Comparison of ENCODE assay signal across 9 mouse cellular contexts in the genomic region with DNA sequence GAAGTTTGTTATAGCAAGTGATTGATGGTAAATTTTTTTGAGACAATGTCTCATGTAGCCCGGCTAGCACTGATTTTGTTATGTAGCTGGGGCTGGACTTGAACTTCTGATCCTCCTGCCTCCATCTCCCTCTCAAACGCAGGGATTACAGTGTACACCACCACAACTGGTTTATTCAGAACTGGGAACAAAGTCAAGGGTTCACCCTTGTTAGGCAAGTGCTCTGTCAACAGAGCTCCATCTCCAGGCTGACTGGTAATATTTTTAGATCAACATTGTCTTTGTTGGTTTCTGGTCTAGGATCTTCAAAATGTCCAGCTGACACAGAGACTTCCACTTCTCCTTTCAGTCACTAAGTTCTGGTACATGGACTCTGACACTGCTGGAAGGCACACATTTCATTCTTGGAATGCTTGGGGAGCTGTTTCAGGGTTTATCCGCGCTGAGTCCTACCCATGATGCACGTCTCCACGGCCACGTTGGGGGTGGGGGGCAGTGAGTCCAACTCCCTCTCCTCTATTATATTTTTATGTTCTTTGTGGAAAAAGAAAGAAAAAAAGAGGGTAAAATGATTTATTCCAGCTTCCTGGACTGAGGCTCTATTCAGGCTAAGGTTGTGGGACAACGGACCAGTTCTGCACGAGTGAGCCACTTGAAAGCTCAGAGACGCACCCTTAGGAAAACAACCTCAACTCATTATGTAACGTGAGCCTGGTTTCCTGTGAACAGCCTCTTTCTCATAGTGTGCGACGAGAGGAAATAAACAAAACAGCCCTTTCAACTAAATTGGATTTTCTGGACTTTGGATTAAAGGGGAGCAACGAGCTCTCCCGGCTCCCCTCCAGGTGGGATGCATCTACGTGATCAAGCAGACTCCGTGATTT. TPM values are rescaled to one million over a fixed set of nuclear protein-coding genes. Genes with fewer than 3 reads are reported as not detected.
DNase-seq lines count a peak whose midpoint lies in the region; ATAC-seq and TF ChIP-seq lines count a peak whose summit lies in the region.
"Had no signal": no experiment of that assay in that cellular context is flagged by ENCODE, and none has a peak within 500 bp of the region (broad histone marks: within the 10 kb centered on the region; RNA-seq: fewer than 3 reads in every experiment).

No protein-coding gene starts in this region.

- peak overlapping the region; percentile 77 for H3K27ac ChIP-seq in kidney, embryonic 14.5 days (ENCODE audit: low read depth, low read length)
- no peak overlapping the region for H3K27ac ChIP-seq in forebrain, embryonic 14.5 days (ENCODE audit: low read depth, low read length)
- no peak overlapping the region for H3K27ac ChIP-seq in midbrain, embryonic 11.5 days (ENCODE audit: low read depth, low read length)
- no peak overlapping the region for H3K27ac ChIP-seq in thymus, adult 2 months (ENCODE audit: control insufficient read depth, insufficient read depth, low read length)

- H3K4me2 ChIP-seq in kidney, embryonic 14.5 days (replicated peaks; ENCODE audit: low read depth, low read length), result peak overlapping the region; percentile 31
- H3K4me2 ChIP-seq in forebrain, embryonic 14.5 days (ENCODE audit: low read length), result peak overlapping the region; percentile 32; the same call in 1 of the 2 replicates
- H3K4me2 ChIP-seq in midbrain, embryonic 11.5 days, result no peak overlapping the region

- TF ChIP-seq POLR2A in thymus, adult 2 months (IDR thresholded peaks at IDR 0.05; ENCODE audit: control insufficient read depth, extremely low read depth, insufficient read depth, low read length, poor library complexity), result no peak

- H3K36me3 ChIP-seq in kidney, embryonic 14.5 days (ENCODE audit: control insufficient read depth, insufficient read depth, low read length), result no peaks in the 10 kb centered on the region
- no peaks in the 10 kb centered on the region for H3K36me3 ChIP-seq in forebrain, embryonic 14.5 days (ENCODE audit: control insufficient read depth, insufficient read depth, low read length)
- no peaks in the 10 kb centered on the region for H3K36me3 ChIP-seq in midbrain, embryonic 11.5 days (ENCODE audit: control insufficient read depth, insufficient read depth, low read length)
- H3K36me3 ChIP-seq in thymus, adult 2 months (ENCODE audit: control insufficient read depth, insufficient read depth, low read length), result no peaks in the 10 kb centered on the region

- DNase-seq in kidney, adult 8-10 months, result no peak
- DNase-seq in embryo, embryonic 11 days, result peak; percentile 43
- peak; percentile 30 for DNase-seq in forebrain, embryonic 14.5 days (ENCODE audit: low spot score)
- peak; percentile 84 for DNase-seq in midbrain, embryonic 11.5 days (ENCODE audit: low spot score, missing footprints)
- DNase-seq in adrenal gland, adult 8-10 months, result no peak
- DNase-seq in thymus, adult 2 months, result no peak
- DNase-seq: gastrocnemius, postnatal 10 days had no signal

- no peaks in the 10 kb centered on the region for H3K27me3 ChIP-seq in kidney, embryonic 14.5 days (ENCODE audit: control insufficient read depth, insufficient read depth, low read length)
- no peaks in the 10 kb centered on the region for H3K27me3 ChIP-seq in forebrain, embryonic 14.5 days (replicated peaks; ENCODE audit: control insufficient read depth, insufficient read depth, low read length)
- no peaks in the 10 kb centered on the region; the same call in 1 of the 2 replicates for H3K27me3 ChIP-seq in midbrain, embryonic 11.5 days (ENCODE audit: control insufficient read depth, insufficient read depth, low read length)
- no peaks in the 10 kb centered on the region for H3K27me3 ChIP-seq in thymus, adult 2 months (ENCODE audit: control insufficient read depth, insufficient read depth, low read length)

- 15% methylated on average over 17 of the region's 17 CpGs for WGBS in kidney, embryonic 14.5 days
- WGBS in forebrain, embryonic 14.5 days, result 16% methylated on average over 17 of the region's 17 CpGs
- WGBS in midbrain, embryonic 11.5 days, result 23% methylated on average over 17 of the region's 17 CpGs
- WGBS in thymus, adult 2 months, result 45% methylated on average over 17 of the region's 17 CpGs

- ATAC-seq in kidney, embryonic 14.5 days (ENCODE audit: low FRiP score, low TSS enrichment), result peak; percentile 86
- peak; percentile 50; the same call in 1 of the 2 replicates for ATAC-seq in forebrain, embryonic 14.5 days
- ATAC-seq in midbrain, embryonic 11.5 days (ENCODE audit: low FRiP score), result no peak
- no peak for ATAC-seq in erythroid progenitor cell, adult 5-6 weeks (replicated peaks; ENCODE audit: low FRiP score, poor library complexity, severe bottlenecking)

- no peak overlapping the region for H3K9ac ChIP-seq in kidney, embryonic 14.5 days (ENCODE audit: low read depth, low read length)
- H3K9ac ChIP-seq in forebrain, embryonic 14.5 days (ENCODE audit: low read length), result peak overlapping the region; percentile 35; the same call in 1 of the 2 replicates
- no peak overlapping the region for H3K9ac ChIP-seq in midbrain, embryonic 11.5 days (ENCODE audit: low read length)

- no peaks in the 10 kb centered on the region for H3K9me3 ChIP-seq in kidney, embryonic 14.5 days (ENCODE audit: control insufficient read depth, low read length)
- H3K9me3 ChIP-seq in forebrain, embryonic 14.5 days (replicated peaks; ENCODE audit: control insufficient read depth, low read length), result no peaks in the 10 kb centered on the region
- H3K9me3 ChIP-seq in midbrain, embryonic 11.5 days (ENCODE audit: control insufficient read depth, low read length), result no peaks in the 10 kb centered on the region

- H3K4me1 ChIP-seq in kidney, embryonic 14.5 days (ENCODE audit: control insufficient read depth, insufficient read depth, low read length), result peaks cover 11% of the 10 kb centered on the region
- peaks cover 4% of the 10 kb centered on the region; the same call in 1 of the 2 replicates for H3K4me1 ChIP-seq in forebrain, embryonic 14.5 days (ENCODE audit: control insufficient read depth, insufficient read depth, low read length)
- peaks cover 5% of the 10 kb centered on the region for H3K4me1 ChIP-seq in midbrain, embryonic 11.5 days (ENCODE audit: control insufficient read depth, insufficient read depth, low read length)
- no peaks in the 10 kb centered on the region for H3K4me1 ChIP-seq in thymus, adult 2 months (replicated peaks; ENCODE audit: control insufficient read depth, insufficient read depth, low read length)

- H3K4me3 ChIP-seq in kidney, embryonic 14.5 days (ENCODE audit: low read length), result peak overlapping the region; percentile 8; the same call in 1 of the 2 replicates
- H3K4me3 ChIP-seq in forebrain, embryonic 14.5 days (ENCODE audit: low read depth, low read length), result no peak overlapping the region
- H3K4me3 ChIP-seq in midbrain, embryonic 11.5 days (ENCODE audit: low read depth, low read length), result no peak overlapping the region
- H3K4me3 ChIP-seq in thymus, adult 2 months (ENCODE audit: control insufficient read depth, insufficient read depth, low read length), result no peak overlapping the region

- TF ChIP-seq CTCF in thymus, adult 2 months (IDR thresholded peaks at IDR 0.05; ENCODE audit: borderline replicate concordance, control insufficient read depth, extremely low read depth, insufficient read depth, low read length, poor library complexity), result no peak

RNA-seq across cellular contexts. Expression of a gene that starts 14.4 kb away (rescaled TPM):
- polyA plus RNA-seq in kidney, embryonic 14.5 days (2014; fragmentation: Nextera tagmentation; extraction: Ambion mirVana), result 5.1 and 12.3 TPM in 2 replicates
- 7.5 and 12.0 TPM in 2 replicates for polyA plus RNA-seq in forebrain, embryonic 14.5 days (2014; fragmentation: Nextera tagmentation; extraction: Ambion mirVana)
- 1.4 and 1.7 TPM in 2 replicates for polyA plus RNA-seq in midbrain, embryonic 11.5 days (2014; fragmentation: Nextera tagmentation; extraction: Ambion mirVana)
- total RNA-seq in erythroid progenitor cell, adult 5-6 weeks (2015; ENCODE audit: low replicate concordance), result not detected in 2 replicates
- not detected in 2 replicates for total RNA-seq in erythroid progenitor cell, adult 5-6 weeks (2017; ENCODE audit: low replicate concordance)
- total RNA-seq in adrenal gland, adult 8-10 months (2022), result 10 to 100 TPM; 15.0 to 25.1 (median 19.7) TPM
- 0.84 and 2.1 TPM in 2 replicates for polyA plus RNA-seq in thymus, adult 2 months (2012; rRNA removed)

Comparison
In these comparisons a context has a peak if more than half of its experiments do, and no peak if none do; other contexts are left out.
1. ATAC-seq: peak in kidney, embryonic 14.5 days (single experiment) and forebrain, embryonic 14.5 days (single experiment); none in midbrain, embryonic 11.5 days (single experiment) and erythroid progenitor cell, adult 5-6 weeks (single experiment).
2. DNase-seq: peak in embryo, embryonic 11 days (single experiment), forebrain, embryonic 14.5 days (single experiment) and midbrain, embryonic 11.5 days (single experiment); none in kidney, adult 8-10 months (0 of 2), adrenal gland, adult 8-10 months (single experiment) and thymus, adult 2 months (single experiment).